Mouse (Mus musculus) heart, embryonic 14.5 days (tissue): ENCODE data around the gene Foxn3. TPM values are rescaled to one million over a fixed set of nuclear protein-coding genes. Genes with fewer than 3 reads are reported as not detected.

Experiments used
- ATAC-seq: fragments of 200-750 bp; cut with Nextera tagmentation; 2 replicates; pipeline ENCODE4 v1.8.0; 2017; ENCODE audit warnings: low read depth, moderate TSS enrichment; ENCODE audit not compliant: insufficient number of reproducible peaks, insufficient read depth, low FRiP score
- H3K27ac ChIP-seq, 2 experiments: fragments of 200-500 bp in 1 of 2; fragments of 300-500 bp in 1 of 2; sonication (generic) in 1 of 2; replicated peaks in 1 of 2; 2 replicates each; pipeline ENCODE4 v1.5.1; 2012 to 2014; ENCODE audit warnings: low read depth in 2 of 2, low read length in 2 of 2, control low read depth in 1 of 2, mild to moderate bottlenecking in 1 of 2, mixed read lengths in 1 of 2; ENCODE audit not compliant: control insufficient read depth in 1 of 2, insufficient read depth in 1 of 2
- H3K27me3 ChIP-seq: fragments of 300-500 bp; sonication (generic); 2 replicates; pipeline ENCODE4 v1.6.1; 2014; ENCODE audit warnings: mild to moderate bottlenecking, low read length, control low read depth; ENCODE audit not compliant: control insufficient read depth, insufficient read depth
- H3K36me3 ChIP-seq: fragments of 300-500 bp; sonication (generic); 2 replicates; pipeline ENCODE4 v1.6.1; 2014; ENCODE audit warnings: mild to moderate bottlenecking, control low read depth, low read length, mixed read lengths; ENCODE audit not compliant: control insufficient read depth, insufficient read depth
- H3K4me1 ChIP-seq, 2 experiments: fragments of 200-500 bp in 1 of 2; fragments of 300-500 bp in 1 of 2; sonication (generic) in 1 of 2; 2 replicates each; pipeline ENCODE4 v1.6.1; 2012 to 2014; ENCODE audit warnings: low read length in 2 of 2, control low read depth in 1 of 2, mixed read lengths in 1 of 2; ENCODE audit not compliant: control insufficient read depth in 2 of 2, insufficient read depth in 2 of 2
- H3K4me2 ChIP-seq: fragments of 300-500 bp; sonication (generic); 2 replicates; pipeline ENCODE4 v1.6.1; 2014; ENCODE audit warnings: mild to moderate bottlenecking, low read length
- H3K4me3 ChIP-seq, 2 experiments: fragments of 200-500 bp in 1 of 2; fragments of 300-500 bp in 1 of 2; sonication (generic) in 1 of 2; 2 replicates each; pipeline ENCODE4 v1.5.1; 2012 to 2014; ENCODE audit warnings: low read length in 2 of 2, mild to moderate bottlenecking in 2 of 2, control low read depth in 1 of 2, low read depth in 1 of 2, moderate library complexity in 1 of 2; ENCODE audit not compliant: control insufficient read depth in 1 of 2, insufficient read depth in 1 of 2
- H3K9ac ChIP-seq: fragments of 300-500 bp; sonication (generic); 2 replicates; pipeline ENCODE4 v1.6.1; 2014; ENCODE audit warnings: mild to moderate bottlenecking, low read length
- H3K9me3 ChIP-seq: fragments of 300-500 bp; sonication (generic); 2 replicates; pipeline ENCODE4 v1.6.1; 2016; ENCODE audit warnings: low read length, control low read depth; ENCODE audit not compliant: control insufficient read depth
- WGBS: fragments of 180-500 bp; shearing (Covaris S2); extraction: QIAGEN DNeasy Blood & Tissue Kit; methylation state at CpG from one replicate; pipeline ENCODE4 v1.1.7; 2014; 5-methylcytosine and 5-hydroxymethylcytosine counted together
- polyA plus RNA-seq: library from polyadenylated mRNA; unstranded; fragments of >200 nt; fragmentation: Nextera tagmentation; extraction: Ambion mirVana; gene quantifications from 2 replicates; pipeline ENCODE4 v1.2.1, GENCODE M21; 2014

The Foxn3 gene
- polyA plus RNA-seq, 1 experiment from 2014 or later = 81.0 TPM

GRCm38 (mm10) chr12:99263592-99264335 lies 299.6 kb downstream of the Foxn3 start:
- Histone ChIP-seq H3K36me3 (no peaks in the 10 kb centered on the region), H3K4me2 (no peak overlapping the region), H3K9ac (no peak overlapping the region), H3K27me3 (no peaks in the 10 kb centered on the region), H3K9me3 (no peaks in the 10 kb centered on the region), H3K27ac (0 out of 4 replicates have a peak overlapping the region, but pooled peaks of 1 of the 2 experiments have one; percentile 6), H3K4me3 (no peak overlapping the region), H3K4me1 (peaks cover 40 to 70% of the 10 kb centered on the region in 2 experiments)
- no peak for ATAC-seq
- WGBS = 86% methylated on average over 12 of the region's 12 CpGs

GRCm38 (mm10) chr12:99262840-99263239 lies 300.5 kb downstream of the Foxn3 start:
- Histone ChIP-seq H3K27me3 (no peaks in the 10 kb centered on the region), H3K9ac (no peak overlapping the region), H3K9me3 (no peaks in the 10 kb centered on the region), H3K4me1 (peaks cover 45 to 70% of the 10 kb centered on the region in 2 experiments), H3K36me3 (no peaks in the 10 kb centered on the region), H3K27ac (no peak overlapping the region), H3K4me2 (no peak overlapping the region), H3K4me3 (no peak overlapping the region)
- no peak for ATAC-seq
- 88% methylated on average over 1 of the region's 1 CpGs for WGBS

DNA sequence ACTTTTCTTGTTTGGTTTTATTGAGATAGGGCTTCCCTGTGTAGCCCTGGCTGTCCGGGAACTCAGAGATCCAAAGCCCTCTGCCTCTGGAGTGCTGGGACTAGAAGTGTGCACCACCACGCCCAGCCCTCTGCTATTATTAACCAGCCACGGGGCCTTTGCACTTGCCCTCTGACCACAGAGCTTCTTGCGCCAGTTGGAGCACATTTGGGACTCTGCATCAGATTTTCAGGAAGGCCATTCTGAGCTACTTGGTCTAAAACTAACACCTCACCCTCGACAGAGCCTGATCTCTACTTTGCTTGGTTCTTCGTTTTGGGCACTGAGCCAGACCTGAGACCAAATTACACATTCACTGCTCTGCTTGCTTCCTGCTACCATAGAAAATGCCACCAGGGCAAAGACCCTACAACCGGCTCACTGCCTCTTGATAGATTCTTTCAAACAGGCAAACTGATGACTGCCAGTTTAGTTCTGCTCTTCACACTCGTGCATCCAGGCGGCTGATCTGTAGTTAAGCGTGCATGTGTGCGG lies 301.2 kb downstream of the Foxn3 start:
- Histone ChIP-seq H3K27me3 (no peaks in the 10 kb centered on the region), H3K4me3 (no peak overlapping the region), H3K9ac (no peak overlapping the region), H3K9me3 (no peaks in the 10 kb centered on the region), H3K4me1 (peaks cover 42 to 71% of the 10 kb centered on the region in 2 experiments), H3K4me2 (no peak overlapping the region), H3K36me3 (no peaks in the 10 kb centered on the region), H3K27ac (no peak overlapping the region)
- no peak for ATAC-seq
- WGBS = 64% methylated on average over 11 of the region's 11 CpGs

- no peak overlapping the region for H3K4me2 ChIP-seq
- H3K4me3 ChIP-seq = no peak overlapping the region
- no peaks in the 10 kb centered on the region for H3K36me3 ChIP-seq
- no peaks in the 10 kb centered on the region for H3K27me3 ChIP-seq
- no peak overlapping the region for H3K9ac ChIP-seq
- WGBS = 63% methylated on average over 10 of the region's 10 CpGs
- no peak for ATAC-seq
- peak overlapping the region; percentile 24 to 43; a peak in 2 of 4 replicates for H3K27ac ChIP-seq
- H3K9me3 ChIP-seq = no peaks in the 10 kb centered on the region
- H3K4me1 ChIP-seq = peaks cover 47 to 75% of the 10 kb centered on the region in 2 experiments
Observed at GRCm38 (mm10) chr12:99260171-99260570, 303.2 kb downstream of the Foxn3 start.

DNA sequence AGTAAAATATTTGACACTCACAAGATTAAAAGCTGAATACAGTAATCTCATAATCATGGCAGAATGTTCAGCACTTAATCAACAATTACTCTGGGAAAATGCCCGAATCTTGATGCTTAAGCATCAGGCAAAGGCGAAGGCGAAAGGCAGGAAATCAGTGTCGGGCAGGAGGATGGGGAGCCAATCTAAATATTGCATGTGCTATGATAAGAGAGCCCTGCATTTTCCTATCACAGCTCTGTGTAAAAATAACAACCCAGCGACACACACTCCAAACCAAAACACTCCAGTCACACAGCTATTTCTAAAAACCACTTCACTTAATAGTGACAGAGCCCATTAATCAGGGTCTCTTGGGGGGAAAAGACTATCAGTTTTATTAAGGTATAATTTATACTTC lies 305.8 kb downstream of the Foxn3 start:
- no peaks in the 10 kb centered on the region for H3K36me3 ChIP-seq
- no peaks in the 10 kb centered on the region for H3K27me3 ChIP-seq
- 4% methylated on average over 5 of the region's 5 CpGs for WGBS
- H3K9me3 ChIP-seq = no peaks in the 10 kb centered on the region
- no peak overlapping the region for H3K9ac ChIP-seq
- peak overlapping the region; percentile 52 for H3K4me2 ChIP-seq
- H3K4me1 ChIP-seq = peaks cover 42 to 65% of the 10 kb centered on the region in 2 experiments
- H3K27ac ChIP-seq = peak overlapping the region; percentile 72 to 78; a peak in 3 of 4 replicates
- H3K4me3 ChIP-seq = 0 out of 4 replicates have a peak overlapping the region, but pooled peaks of 1 of the 2 experiments have one; percentile 6
- peak; percentile 43; the same call in 1 of the 2 replicates for ATAC-seq

DNA sequence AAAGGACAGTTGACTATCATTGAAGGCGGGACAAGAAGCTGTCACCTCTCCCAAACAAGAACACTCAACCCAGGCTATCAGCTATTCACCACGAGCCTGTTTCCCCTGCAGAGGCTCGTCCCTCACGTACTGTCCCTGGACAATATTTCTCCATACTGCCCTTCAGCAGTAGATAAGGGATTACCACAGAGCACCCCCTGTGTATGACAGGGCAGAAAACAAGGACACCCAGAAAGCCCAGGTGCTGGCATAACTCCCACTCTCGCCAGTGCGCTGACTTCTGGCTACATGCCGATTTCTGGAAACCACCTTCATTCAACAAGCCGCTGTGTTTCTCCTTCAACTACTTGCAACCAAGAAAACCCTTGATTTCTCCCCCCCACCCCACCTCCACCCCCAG lies 306.4 kb downstream of the Foxn3 start:
- Histone ChIP-seq H3K9me3 (no peaks in the 10 kb centered on the region), H3K4me3 (no peak overlapping the region), H3K4me2 (peak overlapping the region; percentile 52), H3K36me3 (no peaks in the 10 kb centered on the region), H3K4me1 (peaks cover 36 to 60% of the 10 kb centered on the region in 2 experiments), H3K27me3 (no peaks in the 10 kb centered on the region), H3K9ac (no peak overlapping the region), H3K27ac (peak overlapping the region; percentile 25 to 78; a peak in 3 of 4 replicates)
- WGBS = 31% methylated on average over 8 of the region's 8 CpGs
- no peak for ATAC-seq

DNA sequence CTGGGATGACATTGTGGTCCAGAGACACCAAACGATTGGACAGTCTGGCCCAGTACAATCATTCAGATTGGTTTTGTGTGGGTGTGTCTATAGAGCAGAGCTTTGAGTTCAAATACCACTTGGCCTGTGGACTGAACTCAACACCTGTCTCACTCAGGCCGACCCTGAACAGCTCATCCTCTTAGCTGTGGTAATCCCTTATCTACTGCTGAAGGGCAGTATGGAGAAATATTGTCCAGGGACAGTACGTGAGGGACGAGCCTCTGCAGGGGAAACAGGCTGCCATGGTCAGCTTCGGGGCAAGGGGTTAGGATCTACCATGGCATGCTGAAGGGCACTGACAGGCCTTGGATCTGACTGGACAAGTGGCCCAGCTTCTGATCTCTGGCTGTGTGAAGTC lies 306.9 kb downstream of the Foxn3 start:
- Histone ChIP-seq H3K4me2 (no peak overlapping the region), H3K4me3 (no peak overlapping the region), H3K9me3 (no peaks in the 10 kb centered on the region), H3K27me3 (no peaks in the 10 kb centered on the region), H3K27ac (peak overlapping the region; percentile 25 to 78; a peak in 1 of 4 replicates), H3K4me1 (peaks cover 35 to 57% of the 10 kb centered on the region in 2 experiments), H3K36me3 (no peaks in the 10 kb centered on the region), H3K9ac (no peak overlapping the region)
- WGBS = 68% methylated on average over 5 of the region's 5 CpGs
- 0 out of 2 replicates have a peak, but pooled peaks have one; percentile 5 for ATAC-seq
